Mouse (Mus musculus): Measurements from ENCODE around the gene Tubg1. TPM values are rescaled to one million over a fixed set of nuclear protein-coding genes. Genes with fewer than 3 reads are reported as not detected.
A peak's percentile ranks its signal among the peaks of the same experiment; 100 is the strongest.
"Not testable (repeated sequence)": the region's sequence is repeated elsewhere in the genome, so short reads cannot be mapped to it uniquely, and the experiment has no call there.

Gene Tubg1
- total RNA-seq, 2 experiments from 2014 or later = 44.5 to 53.3 TPM

GRCm38 (mm10) chr11:101095314-101096024 lies 24.3 kb upstream of the Tubg1 start, which contains the start of gene Psmc3ip:
Psmc3ip (minus strand) TSS chr11:101095436.
- peak; percentile 91 to 95 for DNase-seq (ENCODE audit: low spot score in 2 of 2)

- DNase-seq (ENCODE audit: low spot score in 2 of 2) = no peak
These were observed 21.5 kb upstream of the Tubg1 start for GRCm38 (mm10) chr11:101098231-101098630.

- no peak for DNase-seq (ENCODE audit: low spot score in 2 of 2)
These were observed 16.7 kb upstream of the Tubg1 start for GRCm38 (mm10) chr11:101103011-101103410.

- DNase-seq (ENCODE audit: low spot score in 2 of 2) = no peak
These were observed 10.4 kb upstream of the Tubg1 start for GRCm38 (mm10) chr11:101109351-101109750.

GRCm38 (mm10) chr11:101110708-101111107 lies 9.0 kb upstream of the Tubg1 start:
- no peak for DNase-seq (ENCODE audit: low spot score in 2 of 2)

- no peak for DNase-seq (ENCODE audit: low spot score in 2 of 2)
These were observed 8.6 kb upstream of the Tubg1 start for GRCm38 (mm10) chr11:101111178-101111577.

- no peak for DNase-seq (ENCODE audit: low spot score in 2 of 2)
These were observed 7.6 kb upstream of the Tubg1 start for GRCm38 (mm10) chr11:101112186-101112585.

- DNase-seq (ENCODE audit: low spot score in 2 of 2) = no peak
These were observed 4.2 kb upstream of the Tubg1 start for GRCm38 (mm10) chr11:101115564-101115963.

GRCm38 (mm10) chr11:101118105-101118504 lies 1.6 kb upstream of the Tubg1 start:
- no peak for DNase-seq (ENCODE audit: low spot score in 2 of 2)

- peak in 1 of 2 experiments; percentile 11 for DNase-seq (ENCODE audit: low spot score in 2 of 2)
These were observed 492 bp upstream of the Tubg1 start for GRCm38 (mm10) chr11:101119131-101119760.

GRCm38 (mm10) chr11:101120545-101121188 lies 929 bp downstream of the Tubg1 start:
- DNase-seq (ENCODE audit: low spot score in 2 of 2) = peak in 1 of 2 experiments; percentile 10

- not testable (repeated sequence) for DNase-seq (ENCODE audit: low spot score in 2 of 2)
These were observed 4.8 kb downstream of the Tubg1 start for GRCm38 (mm10) chr11:101124494-101124893.

- DNase-seq (ENCODE audit: low spot score in 2 of 2) = not testable (repeated sequence)
These were observed 5.3 kb downstream of the Tubg1 start for GRCm38 (mm10) chr11:101125008-101125407.

- DNase-seq (ENCODE audit: low spot score in 2 of 2) = no peak
These were observed 7.3 kb downstream of the Tubg1 start for GRCm38 (mm10) chr11:101127075-101127474.

- DNase-seq (ENCODE audit: low spot score in 2 of 2) = no peak
These were observed 9.3 kb downstream of the Tubg1 start for GRCm38 (mm10) chr11:101128996-101129577.

GRCm38 (mm10) chr11:101130056-101130756 lies 10.5 kb downstream of the Tubg1 start:
- no peak for DNase-seq (ENCODE audit: low spot score in 2 of 2)

- no peak for DNase-seq (ENCODE audit: low spot score in 2 of 2)
These were observed 11.4 kb downstream of the Tubg1 start for GRCm38 (mm10) chr11:101131187-101131586.

- DNase-seq (ENCODE audit: low spot score in 2 of 2) = no peak
These were observed 12.0 kb downstream of the Tubg1 start for GRCm38 (mm10) chr11:101131701-101132100.

GRCm38 (mm10) chr11:101133037-101133436 lies 13.3 kb downstream of the Tubg1 start:
- no peak for DNase-seq (ENCODE audit: low spot score in 2 of 2)

- DNase-seq (ENCODE audit: low spot score in 2 of 2) = no peak
These were observed 14.6 kb downstream of the Tubg1 start for GRCm38 (mm10) chr11:101134217-101134865.

- DNase-seq (ENCODE audit: low spot score in 2 of 2) = no peak
These were observed 17.3 kb downstream of the Tubg1 start for GRCm38 (mm10) chr11:101137000-101137399.
